ENCODE assay signal across 10 mouse cellular contexts in genomic region chr13:20472891-20473539, GRCm38 (mm10).
DNase-seq lines count a peak whose midpoint lies in the region; TF ChIP-seq lines count a peak whose summit lies in the region.
"Had no signal": no experiment of that assay in that cellular context is flagged by ENCODE, and none has a peak within 500 bp of the region (broad histone marks: within the 10 kb centered on the region; RNA-seq: fewer than 3 reads in every experiment).

No protein-coding gene starts in this region.

- 76% methylated on average over 15 of the region's 15 CpGs for WGBS in hindbrain, embryonic 10.5 days
- whole genome bisulfite sequencing in kidney, adult 2 months = 69% methylated on average over 15 of the region's 15 CpGs

- H3K9me3 ChIP-seq in hindbrain, embryonic 10.5 days = no peaks in the 10 kb centered on the region
- H3K9me3 ChIP-seq: limb, embryonic 12.5 days had no signal

- peaks cover 32% of the 10 kb centered on the region for H3K4me1 ChIP-seq in hindbrain, embryonic 10.5 days (replicated peaks)
- no peaks in the 10 kb centered on the region for H3K4me1 ChIP-seq in kidney, adult 2 months (ENCODE audit: control insufficient read depth, insufficient read depth, low read length)
- H3K4me1 ChIP-seq: limb, embryonic 12.5 days had no signal

- no peak for TF ChIP-seq CTCF in kidney, adult 2 months (conservative IDR thresholded peaks at IDR 0.05; ENCODE audit: insufficient read depth, insufficient read length, low read depth, low read length)

- peak overlapping the region; percentile 71 for H3K27ac ChIP-seq in hindbrain, embryonic 10.5 days
- H3K27ac ChIP-seq in kidney, adult 2 months (ENCODE audit: insufficient read depth, low read depth, low read length) = no peak overlapping the region
- H3K27ac ChIP-seq: limb, embryonic 12.5 days had no signal

- peak; percentile 25 to 72 for DNase-seq in layer of hippocampus, adult 18-20 months (ENCODE audit: low spot score in 2 of 2)
- DNase-seq in layer of hippocampus, adult 9-10 months (ENCODE audit: low spot score) = no peak
- no peak for DNase-seq in hindbrain, embryonic 10.5 days (ENCODE audit: low spot score)
- peak; percentile 61 for DNase-seq in left cerebral cortex, postnatal 4 days
- DNase-seq in urinary bladder, adult 2 months (ENCODE audit: low spot score) = no peak
- DNase-seq in adrenal gland, adult 18-20 months (ENCODE audit: low spot score in 2 of 2) = no peak
- no peak for DNase-seq in thymus, postnatal 4 days
- no peak for DNase-seq in kidney, adult 2 months
- DNase-seq: adrenal gland, adult 8-10 months had no signal

- no peaks in the 10 kb centered on the region for H3K36me3 ChIP-seq in hindbrain, embryonic 10.5 days
- H3K36me3 ChIP-seq in kidney, adult 2 months (ENCODE audit: control insufficient read depth, insufficient read depth, low read length) = no peaks in the 10 kb centered on the region
- H3K36me3 ChIP-seq: limb, embryonic 12.5 days had no signal

- intact Hi-C loops in left cerebral cortex, postnatal 4 days (cut with DNase I) = loop anchor here (5.0 kb wide), 2 partner anchors 161 to 564 kb away; no protein-coding TSS in a partner anchor

- peak overlapping the region; percentile 36 for H3K4me3 ChIP-seq in hindbrain, embryonic 10.5 days
- no peak overlapping the region for H3K4me3 ChIP-seq in kidney, adult 2 months (ENCODE audit: insufficient read depth, low read depth, low read length)
- H3K4me3 ChIP-seq: limb, embryonic 12.5 days had no signal

- H3K27me3 ChIP-seq in hindbrain, embryonic 10.5 days (ENCODE audit: insufficient read depth, poor library complexity, severe bottlenecking) = no peaks in the 10 kb centered on the region
- H3K27me3 ChIP-seq in kidney, adult 2 months (replicated peaks; ENCODE audit: control insufficient read depth, insufficient read depth, low read length) = no peaks in the 10 kb centered on the region

- TF ChIP-seq POLR2A in kidney, adult 2 months (IDR thresholded peaks at IDR 0.05; ENCODE audit: low read depth, low read length) = no peak

Comparison
In these comparisons a context has a peak if more than half of its experiments do, and no peak if none do; other contexts are left out.
1. DNase-seq: peak in layer of hippocampus, adult 18-20 months (2 of 2) and left cerebral cortex, postnatal 4 days (single experiment); none in layer of hippocampus, adult 9-10 months (single experiment), hindbrain, embryonic 10.5 days (single experiment), urinary bladder, adult 2 months (single experiment), adrenal gland, adult 18-20 months (0 of 2), thymus, postnatal 4 days (single experiment) and kidney, adult 2 months (single experiment).